Mouse (Mus musculus): ENCODE data around the gene Plcg2.

- TF ChIP-seq CTCF (IDR thresholded peaks at IDR 0.05; ENCODE audit: extremely low read depth, insufficient read depth, low read length) (no peak), POLR2A (IDR thresholded peaks at IDR 0.05; ENCODE audit: extremely low read depth, insufficient read depth, low read length) (no peak)
Observed at GRCm38 (mm10) chr8:117507703-117508102, 9.6 kb downstream of the Plcg2 start.

Measured in cortical plate, adult 2 months (tissue).